Mouse (Mus musculus) forebrain, postnatal 0 days (tissue): ENCODE data around the gene Setd2. TPM values are rescaled to one million over a fixed set of nuclear protein-coding genes. Genes with fewer than 3 reads are reported as not detected.

ENCODE experiments used
- ATAC-seq: fragments of 200-750 bp; cut with Nextera tagmentation; 2 replicates; pipeline ENCODE4 v1.8.0; 2017; ENCODE audit warnings: mild to moderate bottlenecking, moderate library complexity
- DNase-seq: peaks from one replicate; pipeline ENCODE4 v3.0.0-alpha.2; 2015
- H3K27ac ChIP-seq: fragments of 300-500 bp; sonication (generic); 2 replicates; pipeline ENCODE4 v1.5.1; 2014; ENCODE audit warnings: low read depth, mild to moderate bottlenecking, antibody characterized with exemption, low read length, moderate library complexity, mixed read lengths
- H3K27me3 ChIP-seq: fragments of 300-500 bp; sonication (generic); 2 replicates; pipeline ENCODE4 v1.6.1; 2014; ENCODE audit warnings: mild to moderate bottlenecking, low read length, mixed read lengths; ENCODE audit not compliant: insufficient read depth
- H3K36me3 ChIP-seq: fragments of 300-500 bp; sonication (generic); 2 replicates; pipeline ENCODE4 v1.6.1; 2014; ENCODE audit warnings: mild to moderate bottlenecking, moderate library complexity; ENCODE audit not compliant: insufficient read depth
- H3K4me1 ChIP-seq: fragments of 300-500 bp; sonication (generic); 2 replicates; pipeline ENCODE4 v1.6.1; 2014; ENCODE audit warnings: antibody characterized with exemption; ENCODE audit not compliant: insufficient read depth
- H3K4me2 ChIP-seq: fragments of 300-500 bp; sonication (generic); 2 replicates; pipeline ENCODE4 v1.6.1; 2014; ENCODE audit warnings: low read depth, mild to moderate bottlenecking, moderate library complexity
- H3K4me3 ChIP-seq: fragments of 300-500 bp; sonication (generic); 2 replicates; pipeline ENCODE4 v1.5.1; 2014; ENCODE audit warnings: low read depth, low read length, mixed read lengths
- H3K9ac ChIP-seq: fragments of 300-500 bp; sonication (generic); 2 replicates; pipeline ENCODE4 v1.6.1; 2014; ENCODE audit warnings: mild to moderate bottlenecking
- H3K9me3 ChIP-seq: fragments of 300-500 bp; sonication (generic); 2 replicates; pipeline ENCODE4 v1.6.1; 2016; ENCODE audit warnings: low read length
- CTCF ChIP-seq: sonication (generic); IDR thresholded peaks from 2 replicates; pipeline ENCODE4 v1.5.1; 2016; ENCODE audit warnings: antibody characterized with exemption, control low read depth, low read depth
- WGBS: fragments of 180-500 bp; shearing (Covaris S2); extraction: QIAGEN DNeasy Blood & Tissue Kit; methylation state at CpG from one replicate; pipeline ENCODE4 v1.1.7; 2014; 5-methylcytosine and 5-hydroxymethylcytosine counted together
- polyA plus RNA-seq: library from polyadenylated mRNA; unstranded; fragments of >200 nt; fragmentation: Nextera tagmentation; extraction: Ambion mirVana; gene quantifications from 2 replicates; pipeline ENCODE4 v1.2.1, GENCODE M21; 2015
- total RNA-seq: library from RNA; depleted of rRNA; stranded (reverse); fragments of >200 nt; gene quantifications from 2 replicates; pipeline ENCODE4 v1.2.3, GENCODE M21; 2014

Gene Setd2
- total and polyA plus RNA-seq, 2 experiments from 2014 or later: 21.3 to 86.4 TPM

DNA sequence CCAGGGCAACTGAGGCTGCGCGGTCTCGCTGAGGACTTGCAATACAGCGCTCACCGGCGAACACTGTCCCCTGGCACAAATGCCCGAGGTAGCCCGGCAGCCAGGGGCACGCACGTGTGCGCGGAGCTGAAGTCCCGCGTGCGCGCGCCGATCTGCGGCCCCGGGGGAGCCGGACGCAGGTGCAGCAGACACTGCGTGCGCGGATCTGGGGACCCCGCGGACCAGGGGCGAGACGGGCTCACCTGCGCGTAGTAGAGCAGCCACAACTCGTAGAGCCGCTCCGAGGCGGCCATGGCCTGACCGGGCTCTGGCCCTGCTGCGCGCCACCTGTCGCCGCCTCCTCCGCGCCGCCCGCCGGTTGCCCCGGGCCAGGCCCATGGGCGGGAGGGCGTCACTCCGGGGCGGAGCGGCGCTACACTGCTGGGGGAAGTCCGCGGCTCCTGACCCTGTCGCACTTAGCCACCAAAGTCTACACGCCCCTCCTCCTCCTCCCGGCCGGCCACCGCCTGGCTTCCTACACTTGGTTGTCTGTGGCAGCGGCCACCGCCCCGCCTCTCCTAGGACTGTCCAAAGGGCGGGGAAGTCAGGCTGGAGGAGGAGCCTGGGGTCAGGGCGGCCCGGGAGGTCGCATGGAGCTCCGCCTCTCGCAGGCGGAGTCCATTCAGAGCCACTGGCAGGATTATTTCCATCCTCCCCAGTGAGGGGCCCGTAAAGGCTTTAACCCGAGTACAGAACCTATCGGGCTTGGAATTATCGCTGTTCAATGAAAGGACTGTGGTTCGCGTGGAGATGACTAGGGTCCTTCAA, 121.5 kb downstream of the Setd2 start, which contains the start of gene Nbeal2:
TSS of gene Nbeal2 (minus strand) at position 507 of the 807 bp plus-strand sequence.
- WGBS: under 1% methylated on average over 73 of the region's 75 CpGs
- Histone ChIP-seq H3K4me1 (peaks cover 17% of the 10 kb centered on the region), H3K4me3 (peak within 1 kb of the TSS; percentile 51), H3K9me3 (no peaks in the 10 kb centered on the region), H3K36me3 (no peaks in the 10 kb centered on the region), H3K27ac (no peak within 1 kb of the TSS), H3K27me3 (no peaks in the 10 kb centered on the region; the same call in 1 of the 2 replicates), H3K9ac (peak within 1 kb of the TSS; percentile 55), H3K4me2 (peak within 1 kb of the TSS; percentile 89)
- TF ChIP-seq CTCF: 0 out of 2 replicates have a peak, but pooled peaks have one; percentile 12
- ATAC-seq: peak; percentile 25
- DNase-seq: peak; percentile 62

DNA sequence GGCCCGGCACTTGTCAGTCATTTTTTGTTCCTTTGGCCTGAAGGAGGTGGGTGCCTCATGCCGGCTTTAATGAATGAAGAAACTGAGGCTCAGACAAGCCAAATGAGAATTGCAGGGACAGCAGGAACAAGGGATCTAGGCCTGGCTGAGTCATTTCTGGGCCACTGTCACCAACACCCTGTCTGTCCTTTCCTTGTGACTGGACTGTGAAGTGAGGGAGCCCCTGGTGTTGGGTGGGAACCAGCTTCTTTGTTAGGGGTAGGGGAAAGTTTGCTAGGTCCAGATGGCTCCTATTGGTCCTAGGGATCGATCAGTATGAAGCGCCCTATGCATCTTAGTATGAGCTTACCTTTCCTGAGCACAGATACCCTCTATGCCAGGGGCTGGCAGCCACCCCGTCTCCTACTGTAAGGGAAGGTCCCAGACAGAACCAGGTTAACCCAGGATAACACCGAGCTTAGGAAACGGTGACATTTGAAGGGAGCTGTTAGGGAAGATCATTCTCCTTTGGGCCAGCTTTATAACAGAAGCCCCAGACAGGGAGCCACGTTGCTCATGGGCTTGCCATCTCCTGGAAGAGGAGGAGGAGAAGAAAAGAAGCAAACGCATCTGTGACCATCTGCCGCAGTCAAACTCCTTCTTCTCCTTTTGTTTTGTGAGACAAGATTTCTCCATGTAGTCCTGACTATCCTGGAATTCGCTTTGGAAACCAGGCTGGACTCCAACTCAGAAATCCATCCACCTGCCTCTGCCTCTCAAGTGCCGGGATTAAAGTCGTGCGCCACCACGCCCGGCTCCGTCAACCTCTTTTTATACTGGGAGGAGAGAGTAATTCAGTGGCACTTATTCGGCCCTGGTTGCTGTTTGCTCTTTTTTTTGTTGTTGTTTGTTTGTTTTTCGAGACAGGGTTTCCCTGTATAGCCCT, 122.6 kb downstream of the Setd2 start:
- Histone ChIP-seq H3K27me3 (no peaks in the 10 kb centered on the region; the same call in 1 of the 2 replicates), H3K27ac (no peak overlapping the region), H3K9ac (no peak overlapping the region), H3K9me3 (no peaks in the 10 kb centered on the region), H3K4me2 (peak overlapping the region; percentile 89), H3K4me3 (peak overlapping the region; percentile 51; the same call in 1 of the 2 replicates), H3K36me3 (0 out of 2 replicates have a peak, but pooled peaks cover 3% of the 10 kb centered on the region), H3K4me1 (peaks cover 11% of the 10 kb centered on the region)
- TF ChIP-seq CTCF: no peak
- DNase-seq (no peak), ATAC-seq (no peak)
- WGBS: 80% methylated on average over 19 of the region's 19 CpGs

DNA sequence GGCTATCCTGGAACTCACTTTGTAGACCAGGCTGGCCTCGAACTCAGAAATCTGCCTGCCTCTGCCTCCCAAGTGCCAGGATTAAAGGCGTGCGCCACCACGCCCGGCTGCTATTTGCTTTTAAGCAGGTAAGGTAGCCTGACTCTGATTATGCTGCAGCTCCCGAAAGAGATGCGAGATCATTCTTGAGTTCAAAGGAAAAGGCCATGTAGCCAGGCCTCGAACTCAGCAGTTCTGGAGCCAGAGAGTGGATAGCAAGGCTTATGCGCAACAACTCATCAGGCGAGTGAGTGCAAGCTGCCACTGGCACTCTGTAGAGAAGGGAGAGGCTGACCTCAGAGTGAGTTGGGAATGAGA, 123.2 kb downstream of the Setd2 start:
- WGBS: 83% methylated on average over 10 of the region's 10 CpGs
- H3K4me3 ChIP-seq: peak overlapping the region; percentile 75

DNA sequence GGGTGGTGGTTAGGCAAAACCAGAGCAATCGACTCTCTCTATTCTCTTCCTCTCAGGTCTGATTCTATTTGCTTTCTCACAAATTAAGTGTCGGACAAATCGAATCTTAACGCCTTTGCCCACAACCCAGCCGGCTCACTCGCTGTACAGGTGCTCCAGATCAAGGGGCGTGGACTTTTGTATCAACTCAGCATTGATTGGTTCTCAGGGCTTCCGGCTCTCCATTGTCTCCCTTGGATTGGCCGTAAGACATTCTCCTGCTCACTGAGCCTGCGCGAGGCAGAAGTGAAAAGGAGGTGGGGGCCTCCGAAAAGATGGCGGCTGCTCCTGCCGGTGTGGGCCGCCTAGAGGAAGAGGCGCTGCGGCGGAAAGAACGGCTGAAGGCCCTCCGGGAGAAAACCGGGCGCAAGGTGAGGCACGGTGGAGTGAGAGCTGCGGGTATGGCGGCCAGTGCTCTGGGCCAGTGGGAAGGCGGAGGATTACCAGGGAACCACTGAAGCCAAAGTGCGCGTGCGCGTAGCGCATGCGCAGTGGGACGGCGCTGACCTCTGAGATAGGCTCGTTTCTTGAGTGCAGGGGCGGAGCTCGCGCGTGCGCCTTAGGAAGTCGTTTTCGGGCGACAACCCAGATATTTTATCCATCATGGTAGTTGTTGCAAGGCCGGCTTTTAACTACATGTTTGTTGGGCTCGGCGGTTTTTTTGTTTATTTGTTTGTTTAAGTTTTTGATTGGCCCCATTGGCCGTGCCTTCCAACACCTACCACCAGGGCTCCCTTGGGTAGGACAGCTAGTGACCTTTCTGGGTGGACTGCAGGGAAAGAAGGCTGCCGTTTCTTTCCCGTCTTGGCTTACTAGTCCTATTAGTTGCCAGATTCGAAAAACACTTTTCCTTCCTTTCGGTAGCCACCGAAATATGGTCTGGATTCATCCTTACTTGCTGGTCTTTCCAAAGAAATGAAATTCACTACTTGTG, 124.1 kb downstream of the Setd2 start, which contains the start of gene Ccdc12:
TSS of gene Ccdc12 (plus strand) at position 255 of the 973 bp plus-strand sequence.
- TF ChIP-seq CTCF: peak; percentile 41; the same call in 1 of the 2 replicates
- WGBS: under 1% methylated on average over 52 of the region's 52 CpGs
- Histone ChIP-seq H3K27me3 (no peaks in the 10 kb centered on the region; the same call in 1 of the 2 replicates), H3K9ac (peak within 1 kb of the TSS; percentile 90), H3K4me2 (peak within 1 kb of the TSS; percentile 70), H3K9me3 (no peaks in the 10 kb centered on the region), H3K4me3 (peak within 1 kb of the TSS; percentile 75), H3K4me1 (peaks cover 3% of the 10 kb centered on the region; the same call in 1 of the 2 replicates), H3K27ac (peak within 1 kb of the TSS; percentile 97), H3K36me3 (0 out of 2 replicates have a peak, but pooled peaks cover 3% of the 10 kb centered on the region)
- peak; percentile 98 for ATAC-seq
- DNase-seq: peak; percentile 99

More for the DNA sequence above, 123.2 kb downstream of the Setd2 start:
- no peak for DNase-seq
- Histone ChIP-seq H3K4me1 (peaks cover 4% of the 10 kb centered on the region; the same call in 1 of the 2 replicates), H3K4me2 (peak overlapping the region; percentile 70), H3K27me3 (no peaks in the 10 kb centered on the region; the same call in 1 of the 2 replicates), H3K9me3 (no peaks in the 10 kb centered on the region), H3K36me3 (0 out of 2 replicates have a peak, but pooled peaks cover 3% of the 10 kb centered on the region), H3K9ac (peak overlapping the region; percentile 90), H3K27ac (peak overlapping the region; percentile 97)
- no peak for TF ChIP-seq CTCF
- no peak for ATAC-seq

DNA sequence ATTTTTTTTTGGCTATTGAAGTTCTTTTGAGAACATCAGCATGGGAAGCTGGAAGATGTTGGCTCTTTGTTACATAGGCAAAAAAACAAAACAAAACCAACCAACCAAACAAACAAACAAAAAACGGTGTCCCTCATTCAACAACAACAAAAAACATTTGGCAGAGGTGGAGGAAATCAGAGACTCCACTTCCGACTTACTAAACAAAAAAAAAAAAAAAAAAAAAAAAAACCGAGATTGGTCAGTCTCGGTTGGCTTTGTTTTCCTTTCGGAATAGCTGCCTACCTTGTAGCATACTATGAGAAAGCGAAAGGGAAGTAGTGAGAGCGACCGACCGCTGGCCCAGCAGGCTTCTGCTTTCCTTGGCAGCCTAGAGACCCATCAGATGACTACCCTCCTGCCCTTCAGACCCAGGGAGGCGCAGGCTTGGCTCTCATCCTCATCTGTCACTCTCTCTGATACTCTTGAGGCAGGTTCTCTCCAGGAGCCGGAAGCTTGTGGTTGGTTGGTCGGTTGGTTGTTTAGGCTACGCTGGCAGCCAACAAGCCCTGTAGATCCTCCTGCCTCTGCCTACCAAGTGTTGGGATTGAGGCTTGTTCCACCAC, 125.2 kb downstream of the Setd2 start:
- peak overlapping the region; percentile 90 for H3K9ac ChIP-seq
- ATAC-seq: no peak
- no peaks in the 10 kb centered on the region for H3K9me3 ChIP-seq
- no peak for DNase-seq
- H3K4me1 ChIP-seq: peaks cover 3% of the 10 kb centered on the region; the same call in 1 of the 2 replicates
- WGBS: 76% methylated on average over 13 of the region's 13 CpGs
- H3K27ac ChIP-seq: no peak overlapping the region
- peak overlapping the region; percentile 75 for H3K4me3 ChIP-seq
- 0 out of 2 replicates have a peak, but pooled peaks cover 3% of the 10 kb centered on the region for H3K36me3 ChIP-seq
- H3K27me3 ChIP-seq: no peaks in the 10 kb centered on the region
- no peak for TF ChIP-seq CTCF
- H3K4me2 ChIP-seq: peak overlapping the region; percentile 70
